Mouse (Mus musculus): Measurements from ENCODE around the gene Ifi213. TPM values are rescaled to one million over a fixed set of nuclear protein-coding genes. Genes with fewer than 3 reads are reported as not detected.
"Not testable (repeated sequence)": the region's sequence is repeated elsewhere in the genome, so short reads cannot be mapped to it uniquely, and the experiment has no call there.

Gene Ifi213
- total RNA-seq (2014; rRNA removed; ENCODE audit: low replicate concordance) (0.99 and 2.0 TPM in 2 replicates), polyA plus RNA-seq (2015; fragmentation: Nextera tagmentation; extraction: Ambion mirVana) (0.10 and 0.16 TPM in 2 replicates)

GRCm38 (mm10) chr1:173598838-173599494 lies at the start of gene Ifi213:
Gene Ifi213, minus strand, starts transcription at chr1:173599274.
- H3K9me3 ChIP-seq (replicated peaks; ENCODE audit: control insufficient read depth, low read length); DNase-seq (ENCODE audit: low spot score); ATAC-seq (ENCODE audit: insufficient read depth, low read depth); H3K4me2 ChIP-seq (ENCODE audit: low read depth, low read length); H3K9ac ChIP-seq (replicated peaks; ENCODE audit: low read depth, low read length); H3K36me3 ChIP-seq (replicated peaks; ENCODE audit: control insufficient read depth, insufficient read depth, low read length); H3K4me1 ChIP-seq (ENCODE audit: control insufficient read depth, insufficient read depth); H3K27me3 ChIP-seq (ENCODE audit: control insufficient read depth, insufficient read depth, low read length); H3K4me3 ChIP-seq (ENCODE audit: low read depth, low read length); H3K27ac ChIP-seq (ENCODE audit: low read depth): not testable (repeated sequence)
- WGBS: 58% methylated on average over 3 of the region's 3 CpGs

GRCm38 (mm10) chr1:173645393-173645792 lies 46.3 kb upstream of the Ifi213 start:
- Histone ChIP-seq H3K4me3 (ENCODE audit: low read depth, low read length) (no peak overlapping the region), H3K27me3 (ENCODE audit: control insufficient read depth, insufficient read depth, low read length) (no peaks in the 10 kb centered on the region), H3K4me2 (ENCODE audit: low read depth, low read length) (no peak overlapping the region), H3K27ac (ENCODE audit: low read depth) (no peak overlapping the region), H3K36me3 (replicated peaks; ENCODE audit: control insufficient read depth, insufficient read depth, low read length) (no peaks in the 10 kb centered on the region), H3K9ac (replicated peaks; ENCODE audit: low read depth, low read length) (no peak overlapping the region), H3K4me1 (ENCODE audit: control insufficient read depth, insufficient read depth) (no peaks in the 10 kb centered on the region), H3K9me3 (replicated peaks; ENCODE audit: control insufficient read depth, low read length) (no peaks in the 10 kb centered on the region)
- ATAC-seq (ENCODE audit: insufficient read depth, low read depth): no peak
- DNase-seq (ENCODE audit: low spot score): no peak
- 69% methylated on average over 2 of the region's 2 CpGs for WGBS
- TF ChIP-seq EP300 (IDR thresholded peaks at IDR 0.05; ENCODE audit: low read depth): no peak
- no peak for TF ChIP-seq CTCF (IDR thresholded peaks at IDR 0.05; ENCODE audit: low read depth)

GRCm38 (mm10) chr1:173633969-173634645 lies 35.0 kb upstream of the Ifi213 start:
- Histone ChIP-seq H3K27ac (ENCODE audit: low read depth) (no peak overlapping the region), H3K9ac (replicated peaks; ENCODE audit: low read depth, low read length) (no peak overlapping the region), H3K9me3 (replicated peaks; ENCODE audit: control insufficient read depth, low read length) (no peaks in the 10 kb centered on the region), H3K4me3 (ENCODE audit: low read depth, low read length) (no peak overlapping the region), H3K4me2 (ENCODE audit: low read depth, low read length) (no peak overlapping the region), H3K4me1 (ENCODE audit: control insufficient read depth, insufficient read depth) (no peaks in the 10 kb centered on the region), H3K36me3 (replicated peaks; ENCODE audit: control insufficient read depth, insufficient read depth, low read length) (no peaks in the 10 kb centered on the region), H3K27me3 (ENCODE audit: control insufficient read depth, insufficient read depth, low read length) (no peaks in the 10 kb centered on the region)
- WGBS: 76% methylated on average over 5 of the region's 5 CpGs
- TF ChIP-seq CTCF (IDR thresholded peaks at IDR 0.05; ENCODE audit: low read depth) (no peak), EP300 (IDR thresholded peaks at IDR 0.05; ENCODE audit: low read depth) (no peak)
- no peak for DNase-seq (ENCODE audit: low spot score)
- ATAC-seq (ENCODE audit: insufficient read depth, low read depth): no peak

GRCm38 (mm10) chr1:173630622-173631021 lies 31.5 kb upstream of the Ifi213 start, which contains the start of gene Ifi209:
Gene Ifi209, plus strand, starts transcription at chr1:173630917.
- H3K36me3 ChIP-seq (replicated peaks; ENCODE audit: control insufficient read depth, insufficient read depth, low read length); H3K27me3 ChIP-seq (ENCODE audit: control insufficient read depth, insufficient read depth, low read length); DNase-seq (ENCODE audit: low spot score); H3K9me3 ChIP-seq (replicated peaks; ENCODE audit: control insufficient read depth, low read length); H3K27ac ChIP-seq (ENCODE audit: low read depth); ATAC-seq (ENCODE audit: insufficient read depth, low read depth); H3K4me1 ChIP-seq (ENCODE audit: control insufficient read depth, insufficient read depth); H3K4me2 ChIP-seq (ENCODE audit: low read depth, low read length); H3K9ac ChIP-seq (replicated peaks; ENCODE audit: low read depth, low read length); H3K4me3 ChIP-seq (ENCODE audit: low read depth, low read length): not testable (repeated sequence)
- WGBS: 50% methylated on average over 2 of the region's 2 CpGs

GRCm38 (mm10) chr1:173626686-173627085 lies 27.6 kb upstream of the Ifi213 start:
- Histone ChIP-seq H3K4me3 (ENCODE audit: low read depth, low read length) (no peak overlapping the region), H3K9me3 (replicated peaks; ENCODE audit: control insufficient read depth, low read length) (no peaks in the 10 kb centered on the region), H3K4me2 (ENCODE audit: low read depth, low read length) (no peak overlapping the region), H3K36me3 (replicated peaks; ENCODE audit: control insufficient read depth, insufficient read depth, low read length) (no peaks in the 10 kb centered on the region), H3K27ac (ENCODE audit: low read depth) (no peak overlapping the region), H3K27me3 (ENCODE audit: control insufficient read depth, insufficient read depth, low read length) (no peaks in the 10 kb centered on the region), H3K9ac (replicated peaks; ENCODE audit: low read depth, low read length) (no peak overlapping the region), H3K4me1 (ENCODE audit: control insufficient read depth, insufficient read depth) (no peaks in the 10 kb centered on the region)
- TF ChIP-seq EP300 (IDR thresholded peaks at IDR 0.05; ENCODE audit: low read depth) (no peak), CTCF (IDR thresholded peaks at IDR 0.05; ENCODE audit: low read depth) (no peak)
- DNase-seq (ENCODE audit: low spot score) (no peak), ATAC-seq (ENCODE audit: insufficient read depth, low read depth) (no peak)
- WGBS: 64% methylated on average over 2 of the region's 2 CpGs
